Mouse (Mus musculus) kidney, postnatal 25 days (tissue): Measurements from ENCODE around the gene Ttc12.

Experiments used
- DNase-seq, 2 experiments: peaks; one replicate each; pipeline ENCODE4 v3.0.0; 2021; ENCODE audit warnings: mixed read lengths in 2 of 2

Ttc12 gene

GRCm38 (mm10) chr9:49485892-49486311 lies at the start of gene Ttc12:
Gene Ttc12, minus strand, starts transcription at chr9:49486225.
- peak; percentile 89 to 94 for DNase-seq

- DNase-seq, result no peak
Measured at GRCm38 (mm10) chr9:49534958-49535357, 48.9 kb upstream of the Ttc12 start.

GRCm38 (mm10) chr9:49533912-49534491 lies 48.0 kb upstream of the Ttc12 start:
- DNase-seq, result no peak

GRCm38 (mm10) chr9:49533455-49533854 lies 47.4 kb upstream of the Ttc12 start:
- DNase-seq, result no peak

DNA sequence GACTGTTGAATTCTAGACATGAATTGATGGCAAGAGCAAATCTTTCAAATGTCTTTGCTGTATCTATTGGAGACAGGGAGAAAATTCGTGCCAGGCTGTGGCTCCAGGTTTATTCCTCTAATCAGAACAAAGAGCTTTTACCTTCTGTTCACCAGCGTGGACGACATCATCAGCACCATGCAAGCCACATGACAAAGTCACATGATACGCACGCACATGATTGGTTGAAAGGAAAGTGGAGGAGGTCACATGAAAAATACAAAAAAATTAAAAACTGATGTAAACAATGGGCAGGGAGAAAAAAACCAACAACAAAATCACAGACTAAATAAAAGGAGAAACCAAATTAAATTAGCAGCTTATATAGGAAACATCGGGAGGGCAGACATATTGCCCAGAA lies 45.8 kb upstream of the Ttc12 start:
- DNase-seq, result no peak

DNA sequence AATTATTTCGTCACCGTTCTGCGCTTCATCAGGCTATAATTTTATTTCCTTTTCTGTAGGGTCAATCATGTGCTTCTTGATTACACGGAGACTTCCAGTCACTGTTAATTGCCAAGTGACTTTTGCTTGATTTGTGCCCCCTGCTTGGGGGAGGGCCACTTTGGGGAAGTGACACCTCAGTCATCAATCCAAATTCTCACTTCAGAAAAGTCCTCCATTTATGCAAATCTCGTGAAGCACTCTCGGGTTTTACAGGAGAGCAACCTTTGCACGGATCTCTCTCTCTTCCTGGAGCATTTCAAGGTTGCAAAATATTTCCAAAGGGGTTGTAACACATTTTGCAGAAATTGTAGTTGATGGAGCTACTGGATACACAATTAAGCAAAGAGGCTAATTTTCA lies 45.2 kb upstream of the Ttc12 start:
- DNase-seq, result no peak

GRCm38 (mm10) chr9:49530739-49531138 lies 44.7 kb upstream of the Ttc12 start:
- no peak for DNase-seq

GRCm38 (mm10) chr9:49529366-49529959 lies 43.4 kb upstream of the Ttc12 start:
- no peak for DNase-seq

DNA sequence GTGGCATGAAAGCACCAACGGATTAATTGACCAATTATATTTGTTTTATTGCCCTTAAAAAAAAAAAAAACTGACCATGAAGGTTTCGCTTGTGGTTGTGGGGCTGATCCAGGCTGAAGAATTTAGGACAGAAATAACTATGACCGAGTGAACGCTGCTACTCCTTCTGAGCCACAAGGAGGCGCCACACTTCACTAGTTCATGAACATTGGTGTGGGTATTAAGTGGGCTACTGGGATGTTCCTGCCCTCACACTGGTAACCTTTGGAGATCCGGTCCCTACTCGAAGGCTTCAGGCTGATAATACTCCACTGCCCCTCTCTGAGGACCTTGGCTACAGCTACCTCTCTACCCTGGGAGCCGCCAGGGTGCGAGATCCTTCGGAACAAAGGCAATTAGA lies 42.9 kb upstream of the Ttc12 start:
- peak in 1 of 2 experiments; percentile 20 for DNase-seq

GRCm38 (mm10) chr9:49528026-49528425 lies 42.0 kb upstream of the Ttc12 start:
- DNase-seq, result no peak

DNA sequence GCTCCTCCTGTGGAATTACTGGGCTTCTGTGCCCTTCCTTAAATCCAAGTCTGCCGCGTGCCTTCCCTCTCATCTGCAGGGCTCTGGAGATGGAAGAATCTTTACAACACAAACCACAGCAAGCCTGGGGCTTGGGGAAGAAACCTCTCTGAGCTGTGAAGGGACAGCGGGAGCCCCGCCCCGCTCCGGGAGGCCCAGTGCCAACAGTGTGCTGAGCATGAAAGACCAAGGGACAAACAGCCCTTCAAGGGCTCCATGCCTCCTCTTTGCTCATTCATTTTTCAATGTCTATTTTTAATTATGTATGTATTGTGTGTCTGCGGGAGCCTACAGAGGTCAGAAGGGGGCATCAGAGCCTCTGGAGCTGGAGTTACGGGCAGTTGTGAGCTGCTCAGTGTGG lies 41.3 kb upstream of the Ttc12 start:
- no peak for DNase-seq

- DNase-seq, result no peak
Measured at GRCm38 (mm10) chr9:49524721-49525120, 38.7 kb upstream of the Ttc12 start.

GRCm38 (mm10) chr9:49523881-49524280 lies 37.9 kb upstream of the Ttc12 start:
- no peak for DNase-seq

DNA sequence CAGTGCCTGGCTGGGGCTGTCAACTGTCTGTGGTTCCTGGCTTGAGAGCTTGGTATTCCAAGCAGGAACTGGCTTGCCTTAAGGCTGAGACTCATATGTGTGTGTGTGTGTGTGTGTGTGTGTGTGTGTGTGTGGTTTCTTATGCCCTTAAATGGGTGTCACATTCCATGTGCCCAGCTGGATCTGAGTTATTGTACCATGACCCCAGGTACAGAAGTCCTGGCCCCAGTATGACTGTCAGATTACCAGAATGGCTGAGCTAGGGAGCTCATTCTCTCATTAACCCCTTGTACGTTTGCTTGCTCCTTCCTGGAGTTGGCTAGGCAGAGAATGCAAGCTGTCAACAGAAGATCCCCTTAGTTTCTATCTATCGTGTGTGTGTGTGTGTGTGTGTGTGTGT lies 28.3 kb upstream of the Ttc12 start:
- peak; percentile 40 to 67 for DNase-seq

DNA sequence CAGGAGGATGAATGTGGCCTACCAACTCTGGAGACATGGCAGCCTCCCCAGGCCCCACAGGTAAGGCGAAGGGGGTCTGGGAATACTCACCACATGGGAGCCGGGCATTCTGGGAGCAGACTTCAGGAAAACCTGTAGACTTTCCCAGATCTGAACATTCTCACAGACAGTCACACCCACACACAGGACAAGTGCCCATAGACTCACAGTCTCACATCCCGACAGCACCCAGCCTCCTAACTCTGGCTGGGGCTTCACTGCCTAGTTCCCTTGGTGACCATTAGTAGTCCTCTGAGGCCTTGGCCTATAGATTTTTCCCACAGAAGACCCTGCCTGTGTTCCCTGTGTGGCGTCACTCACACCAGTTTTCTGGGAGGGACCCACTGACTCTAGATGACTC lies 24.6 kb upstream of the Ttc12 start:
- DNase-seq, result no peak

GRCm38 (mm10) chr9:49509628-49510027 lies 23.6 kb upstream of the Ttc12 start:
- no peak for DNase-seq

- no peak for DNase-seq
Measured at GRCm38 (mm10) chr9:49509094-49509493, 23.1 kb upstream of the Ttc12 start.

GRCm38 (mm10) chr9:49507829-49508585 lies 22.0 kb upstream of the Ttc12 start:
- peak in 1 of 2 experiments; percentile 61 for DNase-seq

DNA sequence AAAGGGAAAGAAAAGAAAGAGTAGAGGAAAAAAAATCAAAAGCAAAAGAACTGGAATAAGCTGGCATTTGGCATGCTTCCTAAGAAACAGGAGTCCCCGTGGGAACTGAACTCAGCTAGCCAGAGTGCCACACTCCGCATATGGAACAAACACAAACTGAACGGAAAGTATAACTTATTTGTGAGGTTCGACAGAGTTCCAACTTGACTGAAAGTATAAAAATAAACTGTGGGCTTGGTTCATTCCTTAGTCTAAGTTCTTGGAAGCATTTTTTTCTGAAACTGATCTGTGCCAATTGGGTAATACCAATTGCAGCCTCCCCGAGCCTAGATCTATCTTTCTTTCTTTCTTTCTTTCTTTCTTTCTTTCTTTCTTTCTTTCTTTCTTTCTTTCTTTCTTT lies 18.6 kb upstream of the Ttc12 start:
- no peak for DNase-seq

GRCm38 (mm10) chr9:49502245-49502644 lies 16.2 kb upstream of the Ttc12 start:
- DNase-seq, result no peak

DNA sequence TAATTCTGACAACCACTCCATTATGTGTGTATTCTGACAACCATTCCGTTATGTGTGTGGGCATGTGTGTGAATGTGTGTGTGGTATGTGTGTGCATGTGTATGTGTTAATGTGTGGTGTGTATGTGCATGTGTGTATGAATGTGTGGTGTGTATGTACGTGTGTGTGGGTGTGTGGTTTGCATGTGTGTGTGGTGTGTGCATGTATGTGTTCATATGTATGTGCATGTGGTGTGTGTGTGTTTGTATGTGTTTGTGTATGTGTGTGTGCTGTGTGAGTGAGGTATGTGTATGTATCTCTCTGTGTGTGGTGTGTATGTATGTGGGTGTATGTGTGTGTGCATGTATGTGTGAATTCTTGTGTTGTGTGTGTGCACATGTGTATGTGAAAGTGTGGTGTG lies 13.9 kb upstream of the Ttc12 start:
- DNase-seq, result no peak

GRCm38 (mm10) chr9:49493979-49494649 lies 8.1 kb upstream of the Ttc12 start:
- peak; percentile 52 to 65 for DNase-seq

- DNase-seq, result no peak
Measured at GRCm38 (mm10) chr9:49490609-49491008, 4.6 kb upstream of the Ttc12 start.
